Mouse (Mus musculus) gonadal fat pad, adult 2 months (tissue): ENCODE data around the gene Mrpl35. TPM values are rescaled to one million over a fixed set of nuclear protein-coding genes. Genes with fewer than 3 reads are reported as not detected.

Experiments
- DNase-seq: peaks from one replicate; pipeline ENCODE4 v3.0.0-alpha.2; 2012; ENCODE audit warnings: low read depth
- polyA plus RNA-seq: library from polyadenylated mRNA; depleted of rRNA; stranded (reverse); fragments of >200 nt; gene quantifications from 2 replicates; pipeline ENCODE4 v1.2.3, GENCODE M21; 2012; rRNA removed

Gene Mrpl35
- polyA plus RNA-seq, 1 experiment, result 8.1 TPM

GRCm38 (mm10) chr6:71799391-71799790, 27.4 kb downstream of the Mrpl35 start:
- no peak for DNase-seq

- no peak for DNase-seq
Observed at GRCm38 (mm10) chr6:71791771-71792170, 35.0 kb downstream of the Mrpl35 start.

GRCm38 (mm10) chr6:71788348-71788747, 38.4 kb downstream of the Mrpl35 start:
- no peak for DNase-seq

GRCm38 (mm10) chr6:71783165-71783564, 43.6 kb downstream of the Mrpl35 start:
- no peak for DNase-seq

GRCm38 (mm10) chr6:71780431-71780830, 46.3 kb downstream of the Mrpl35 start:
- no peak for DNase-seq

GRCm38 (mm10) chr6:71779831-71780230, 46.9 kb downstream of the Mrpl35 start:
- DNase-seq, result no peak

- no peak for DNase-seq
Observed at GRCm38 (mm10) chr6:71778016-71778415, 48.8 kb downstream of the Mrpl35 start.

- no peak for DNase-seq
Observed at GRCm38 (mm10) chr6:71772636-71773208, 54.0 kb downstream of the Mrpl35 start.

- no peak for DNase-seq
Observed at GRCm38 (mm10) chr6:71772156-71772555, 54.6 kb downstream of the Mrpl35 start.

GRCm38 (mm10) chr6:71771282-71771681, 55.5 kb downstream of the Mrpl35 start:
- no peak for DNase-seq

GRCm38 (mm10) chr6:71770856-71771255, 55.9 kb downstream of the Mrpl35 start:
- DNase-seq, result no peak

GRCm38 (mm10) chr6:71769901-71770690, 56.7 kb downstream of the Mrpl35 start:
- no peak for DNase-seq

GRCm38 (mm10) chr6:71767761-71768160, 59.0 kb downstream of the Mrpl35 start:
- DNase-seq, result no peak

Other genes starting within 250 kb of the Mrpl35 start
- 21.3 TPM in 2 replicates for gene Kdm3a, start 194.0 kb downstream of the Mrpl35 start, polyA plus RNA-seq
- gene Reep1, start 119.4 kb downstream of the Mrpl35 start, polyA plus RNA-seq, result 6.2 and 6.7 TPM in 2 replicates
- 65.6 and 66.7 TPM in 2 replicates for gene Immt, start 4.4 kb upstream of the Mrpl35 start, polyA plus RNA-seq
- 12.4 and 14.4 TPM in 2 replicates for gene Ptcd3, start 81.8 kb upstream of the Mrpl35 start, polyA plus RNA-seq
- gene Polr1a, start 82.1 kb upstream of the Mrpl35 start, polyA plus RNA-seq, result 11.9 and 13.3 TPM in 2 replicates